Mouse (Mus musculus) layer of hippocampus, adult 9-11 months (tissue): Measurements from ENCODE around the gene Tent4a.
A peak's percentile ranks its signal among the peaks of the same experiment; 100 is the strongest.

Experiments
- DNase-seq: peaks from one replicate; pipeline ENCODE4 v3.0.0; 2022

The Tent4a gene

GRCm38 (mm10) chr13:69517445-69517844 is 17.0 kb downstream of the Tent4a start:
- DNase-seq = no peak

- DNase-seq = no peak
Measured at GRCm38 (mm10) chr13:69515091-69515490, 19.3 kb downstream of the Tent4a start.

GRCm38 (mm10) chr13:69509391-69510244 is 24.8 kb downstream of the Tent4a start:
- DNase-seq = no peak

GRCm38 (mm10) chr13:69507666-69508065 is 26.8 kb downstream of the Tent4a start:
- no peak for DNase-seq

GRCm38 (mm10) chr13:69506341-69507086 is 27.9 kb downstream of the Tent4a start:
- DNase-seq = no peak

- DNase-seq = no peak
Measured at GRCm38 (mm10) chr13:69502863-69503262, 31.6 kb downstream of the Tent4a start.

- DNase-seq = no peak
Measured at GRCm38 (mm10) chr13:69502157-69502750, 32.2 kb downstream of the Tent4a start.

- no peak for DNase-seq
Measured at GRCm38 (mm10) chr13:69498276-69498675, 36.1 kb downstream of the Tent4a start.

GRCm38 (mm10) chr13:69492876-69493463 is 41.4 kb downstream of the Tent4a start:
- DNase-seq = peak; percentile 70

- no peak for DNase-seq
Measured at GRCm38 (mm10) chr13:69489777-69490176, 44.6 kb downstream of the Tent4a start.

- no peak for DNase-seq
Measured at GRCm38 (mm10) chr13:69488565-69489255, 45.7 kb downstream of the Tent4a start.

GRCm38 (mm10) chr13:69487611-69488275 is 46.7 kb downstream of the Tent4a start:
- no peak for DNase-seq

GRCm38 (mm10) chr13:69487108-69487507 is 47.3 kb downstream of the Tent4a start:
- DNase-seq = no peak

- no peak for DNase-seq
Measured at GRCm38 (mm10) chr13:69485833-69486232, 48.6 kb downstream of the Tent4a start.

- DNase-seq = no peak
Measured at GRCm38 (mm10) chr13:69485326-69485725, 49.1 kb downstream of the Tent4a start.

GRCm38 (mm10) chr13:69482751-69483150 is 51.7 kb downstream of the Tent4a start:
- peak; percentile 45 for DNase-seq

GRCm38 (mm10) chr13:69481634-69482505 is 52.5 kb downstream of the Tent4a start:
- DNase-seq = peak; percentile 87

GRCm38 (mm10) chr13:69481026-69481425 is 53.4 kb downstream of the Tent4a start:
- no peak for DNase-seq

GRCm38 (mm10) chr13:69479906-69480305 is 54.5 kb downstream of the Tent4a start:
- DNase-seq = no peak

- no peak for DNase-seq
Measured at GRCm38 (mm10) chr13:69478703-69479102, 55.7 kb downstream of the Tent4a start.
